Mouse (Mus musculus): ENCODE measurements at regions not wholly inside any gene's neighbourhood (a gene's known extent, or its start where the extent isn't known, plus 50 kb on each side); places are given as distances from the start of the nearest gene placed in this dataset.
"Not testable (repeated sequence)": the region's sequence is repeated elsewhere in the genome, so short reads cannot be mapped to it uniquely, and the experiment has no call there.

GRCm38 (mm10) chr8:81286280-81287034, 55.9 kb upstream of the Inpp4b start:
- DNase-seq (ENCODE audit: extremely low read depth, low read depth): peak; percentile 56

- DNase-seq (ENCODE audit: extremely low read depth, low read depth): no peak
These were observed 82.3 kb upstream of the Inpp4b start for GRCm38 (mm10) chr8:81260089-81260488.

- DNase-seq (ENCODE audit: extremely low read depth, low read depth): peak; percentile 43
These were observed 118.5 kb upstream of the Inpp4b start for GRCm38 (mm10) chr8:81223872-81224271.

- not testable (repeated sequence) for DNase-seq (ENCODE audit: extremely low read depth, low read depth)
These were observed 155.1 kb upstream of the Inpp4b start for GRCm38 (mm10) chr8:81187061-81187790.

- DNase-seq (ENCODE audit: extremely low read depth, low read depth): no peak
These were observed 160.8 kb upstream of the Usp38 start for GRCm38 (mm10) chr8:81175537-81175936.

GRCm38 (mm10) chr8:81147239-81147638, 132.5 kb upstream of the Usp38 start:
- no peak for DNase-seq (ENCODE audit: extremely low read depth, low read depth)

- DNase-seq (ENCODE audit: extremely low read depth, low read depth): peak; percentile 87
These were observed 92.2 kb upstream of the Usp38 start for GRCm38 (mm10) chr8:81106763-81107509.

GRCm38 (mm10) chr8:81098963-81099362, 84.2 kb upstream of the Usp38 start:
- DNase-seq (ENCODE audit: extremely low read depth, low read depth): no peak

GRCm38 (mm10) chr8:81097076-81097819, 82.5 kb upstream of the Usp38 start:
- DNase-seq (ENCODE audit: extremely low read depth, low read depth): no peak

GRCm38 (mm10) chr8:81095237-81095636, 80.5 kb upstream of the Usp38 start:
- DNase-seq (ENCODE audit: extremely low read depth, low read depth): no peak

GRCm38 (mm10) chr8:81080865-81081637, 66.3 kb upstream of the Usp38 start:
- no peak for DNase-seq (ENCODE audit: extremely low read depth, low read depth)

GRCm38 (mm10) chr8:81079887-81080300, 65.2 kb upstream of the Usp38 start:
- DNase-seq (ENCODE audit: extremely low read depth, low read depth): no peak

GRCm38 (mm10) chr8:81069080-81069840, 54.5 kb upstream of the Usp38 start:
- DNase-seq (ENCODE audit: extremely low read depth, low read depth): peak; percentile 62

GRCm38 (mm10) chr8:81068519-81068918, 53.8 kb upstream of the Usp38 start:
- no peak for DNase-seq (ENCODE audit: extremely low read depth, low read depth)

- no peak for DNase-seq (ENCODE audit: extremely low read depth, low read depth)
These were observed 52.0 kb upstream of the Usp38 start for GRCm38 (mm10) chr8:81066765-81067164.

All from MEL-GATA-1-ER (cell line).